Mouse (Mus musculus): ENCODE results near the gene Terf2. TPM values are rescaled to one million over a fixed set of nuclear protein-coding genes. Genes with fewer than 3 reads are reported as not detected.

Terf2 gene
- total RNA-seq, 2 experiments from 2014 or later = 43.9 to 47.2 TPM

Small RNA genes within 50 kb of the gene (microRNA-seq; reads per million reads assigned to microRNA genes)
- 1.2 reads per million for gene Mir7075

Other genes starting within 250 kb of the Terf2 start
- 10 to 100 TPM; 16.7 to 17.7 TPM for gene Has3, start 226.3 kb downstream of the Terf2 start, total RNA-seq (2021)
- 10 to 100 TPM; 30.0 to 30.2 TPM for gene Utp4, start 202.9 kb downstream of the Terf2 start, total RNA-seq (2021)
- gene Sntb2, start 160.8 kb downstream of the Terf2 start, total RNA-seq (2021) = 1 to 10 TPM; 6.3 to 6.5 TPM
- 100 to 1,000 TPM; 137 to 143 TPM for gene Vps4a, start 65.3 kb downstream of the Terf2 start, total RNA-seq (2021)
- 10 to 100 TPM; 22.5 to 23.2 TPM for gene Pdf, start 47.9 kb downstream of the Terf2 start, total RNA-seq (2021)
- 10 to 100 TPM; 21.3 to 22.8 TPM for gene Cog8, start 39.9 kb downstream of the Terf2 start, total RNA-seq (2021)
- 10 to 100 TPM; 52.1 to 64.6 TPM for gene Nip7, start 39.7 kb downstream of the Terf2 start, total RNA-seq (2021)
- gene Tmed6, start 30.9 kb downstream of the Terf2 start, total RNA-seq (2021) = not detected
- gene Cyb5b, start 54.1 kb upstream of the Terf2 start, total RNA-seq (2021) = 10 to 100 TPM; 98.3 to 99.8 TPM
- gene Nfat5, start 196.9 kb upstream of the Terf2 start, total RNA-seq (2021) = 10 to 100 TPM; 38.6 to 40.6 TPM

All from left cerebral cortex, postnatal 4 days (tissue).